Mouse (Mus musculus) G1E (cell line): ENCODE data around the gene Ctbp1.

Experiments
- CTCF ChIP-seq: IDR thresholded peaks from 2 replicates; pipeline ENCODE4 v1.5.1; 2012; ENCODE audit warnings: low read depth, low read length, inconsistent platforms, mixed read lengths
- GATA1 ChIP-seq: IDR thresholded peaks from 2 replicates; pipeline ENCODE4 v1.6.1; 2012; ENCODE audit warnings: borderline replicate concordance, low read length, inconsistent platforms, mixed read lengths
- GATA2 ChIP-seq: IDR thresholded peaks from 2 replicates; pipeline ENCODE4 v1.6.1; 2012; ENCODE audit warnings: low read depth, low read length, inconsistent platforms, borderline replicate concordance
- POLR2AphosphoS5 ChIP-seq: IDR thresholded peaks from 2 replicates; pipeline ENCODE4 v1.6.1; 2012; ENCODE audit warnings: low read depth, low read length, inconsistent platforms; ENCODE audit not compliant: insufficient replicate concordance
- TAL1 ChIP-seq: conservative IDR thresholded peaks from 2 replicates; pipeline ENCODE4 v1.6.1; 2012; ENCODE audit warnings: low read depth, low read length, inconsistent platforms, mixed read lengths

DNA sequence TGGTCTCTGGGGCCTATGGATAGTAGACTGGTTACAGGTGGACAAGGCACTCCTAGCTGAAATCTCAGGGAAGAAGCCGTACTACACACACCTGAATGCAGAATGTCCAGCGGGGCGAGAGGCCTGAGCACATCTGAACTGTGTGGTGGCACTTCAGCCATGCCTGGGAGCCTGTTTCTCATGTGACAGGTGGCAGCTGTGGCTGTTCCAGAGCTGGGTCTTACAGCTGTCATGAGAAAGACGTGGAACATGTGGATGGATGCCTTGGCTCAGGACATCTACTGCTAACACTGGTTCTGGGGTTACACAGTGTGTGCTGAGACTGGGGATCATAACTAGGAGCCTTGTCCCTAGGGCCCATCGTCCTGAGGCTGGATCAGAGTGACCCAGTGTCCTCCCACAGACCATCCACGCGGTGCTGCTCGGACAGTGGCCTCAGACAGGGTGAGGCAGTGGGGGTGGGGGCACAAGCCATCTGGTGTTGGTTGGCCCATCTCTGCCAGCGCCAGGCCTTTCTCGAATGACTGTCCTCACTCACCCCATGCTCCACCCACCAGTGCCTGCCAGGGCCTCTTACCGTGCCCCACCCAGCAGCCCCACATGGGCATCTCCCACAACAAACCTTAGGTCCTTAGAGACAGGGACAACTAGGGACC lies 37.1 kb downstream of the Ctbp1 start:
- TF ChIP-seq CTCF (no peak), GATA2 (no peak), POLR2AphosphoS5 (no peak), TAL1 (no peak), GATA1 (no peak)
